Mouse (Mus musculus) liver, postnatal 0 days (tissue): ENCODE measurements around the gene Tspan18.

Source experiments
- CTCF ChIP-seq: sonication (generic); IDR thresholded peaks from 2 replicates; pipeline ENCODE4 v1.5.1; 2016; ENCODE audit warnings: antibody characterized with exemption, low read depth
- EP300 ChIP-seq: IDR thresholded peaks from 2 replicates; pipeline ENCODE4 v1.6.1; 2016; ENCODE audit warnings: antibody characterized with exemption, low read depth, mild to moderate bottlenecking

- TF ChIP-seq CTCF (no peak), EP300 (no peak)
Measured at GRCm38 (mm10) chr2:93367962-93368361, 33.7 kb upstream of the Tspan18 start.
